Mouse (Mus musculus) gastrocnemius, postnatal 25 days (tissue): Measurements from ENCODE around the gene Tbc1d7. TPM values are rescaled to one million over a fixed set of nuclear protein-coding genes. Genes with fewer than 3 reads are reported as not detected.

Experiments
- DNase-seq: peaks from one replicate; pipeline ENCODE4 v3.0.0; 2022
- total RNA-seq, 2 experiments: library from RNA; stranded (reverse); gene quantifications; 1 replicate in 1 of 2; 2 replicates in 1 of 2; pipeline ENCODE4 v1.2.3; 2021

The Tbc1d7 gene
- total RNA-seq, 2 experiments from 2014 or later, result 21.2 to 25.8 TPM

DNA sequence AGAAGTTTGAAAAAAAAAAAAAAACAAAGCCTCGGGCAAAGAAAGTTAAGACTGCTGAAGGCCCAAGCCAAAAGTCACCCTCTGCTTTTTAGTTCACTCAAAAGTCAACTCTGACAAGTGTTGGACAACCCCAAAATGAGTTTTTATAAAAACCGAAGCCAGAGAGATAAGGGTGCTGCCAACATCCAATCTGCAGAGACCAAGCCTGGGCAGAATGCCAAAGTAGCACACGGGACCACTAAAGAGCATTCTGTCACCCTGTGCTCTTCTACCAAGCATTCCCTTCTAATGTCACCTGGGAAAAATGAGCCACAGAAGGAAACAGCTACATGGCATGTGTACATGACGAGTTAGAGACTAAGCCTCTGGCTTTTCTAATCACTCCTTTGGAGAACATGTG lies 36.8 kb downstream of the Tbc1d7 start:
- no peak for DNase-seq

DNA sequence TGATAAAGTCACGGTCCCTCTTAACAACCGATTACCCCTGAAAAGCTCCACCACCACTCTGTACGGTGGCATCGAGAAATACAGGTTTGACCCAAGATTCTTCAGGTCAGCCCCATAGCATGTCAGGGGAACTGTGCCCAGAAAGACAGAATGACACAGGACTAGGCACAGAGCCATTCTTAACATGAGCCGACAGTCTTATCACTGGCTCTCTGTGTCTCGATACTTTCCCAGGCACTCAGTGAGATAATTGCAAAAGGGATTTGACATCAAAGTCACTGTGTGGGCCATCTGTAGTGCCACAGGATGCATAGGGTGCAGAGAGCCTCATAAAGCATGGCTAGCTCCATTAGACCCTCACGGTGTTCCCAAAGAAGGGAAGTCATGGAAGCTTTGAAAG lies 37.9 kb downstream of the Tbc1d7 start:
- DNase-seq, result no peak

DNA sequence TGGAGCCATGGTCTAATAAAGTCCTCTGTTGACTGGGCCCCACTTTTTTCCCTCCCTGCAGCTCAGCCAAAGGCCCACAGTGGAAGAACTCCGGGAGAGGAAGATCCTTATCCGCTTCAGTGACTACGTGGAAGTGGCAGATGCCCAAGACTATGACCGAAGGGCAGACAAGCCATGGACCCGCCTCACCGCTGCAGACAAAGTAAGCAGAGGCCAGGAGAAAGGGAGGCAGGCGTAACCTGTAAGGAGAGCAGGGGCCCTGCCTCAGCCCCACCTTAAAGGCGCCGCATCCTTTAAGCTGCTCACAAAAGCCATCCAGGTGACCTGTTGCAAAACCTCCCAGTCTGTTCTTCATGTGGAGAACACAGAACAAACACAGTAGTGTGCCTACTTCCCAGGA lies 38.4 kb downstream of the Tbc1d7 start:
- DNase-seq, result no peak

DNA sequence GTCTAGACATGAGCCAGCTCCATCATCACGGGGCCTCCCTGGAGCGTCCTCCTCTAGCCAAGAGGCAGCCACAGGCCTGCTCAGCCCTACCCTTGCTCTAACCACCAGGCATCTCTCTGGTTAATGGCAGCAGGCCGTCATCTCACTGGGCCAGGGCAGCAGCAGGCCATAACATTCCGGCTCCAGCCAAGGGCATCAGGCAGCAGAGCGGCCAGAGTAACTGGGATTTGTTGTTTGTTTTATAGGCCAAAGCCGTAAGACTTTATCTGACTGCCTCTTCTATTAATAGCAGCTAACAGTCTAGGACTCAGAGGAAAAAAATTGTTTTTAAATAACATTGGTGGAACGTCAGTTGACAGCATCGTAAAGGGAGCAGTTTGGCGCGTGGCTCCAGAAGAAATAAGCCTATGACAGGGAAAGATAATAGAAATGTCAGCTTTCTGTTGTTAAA lies 39.5 kb downstream of the Tbc1d7 start:
- peak; percentile 24 for DNase-seq

DNA sequence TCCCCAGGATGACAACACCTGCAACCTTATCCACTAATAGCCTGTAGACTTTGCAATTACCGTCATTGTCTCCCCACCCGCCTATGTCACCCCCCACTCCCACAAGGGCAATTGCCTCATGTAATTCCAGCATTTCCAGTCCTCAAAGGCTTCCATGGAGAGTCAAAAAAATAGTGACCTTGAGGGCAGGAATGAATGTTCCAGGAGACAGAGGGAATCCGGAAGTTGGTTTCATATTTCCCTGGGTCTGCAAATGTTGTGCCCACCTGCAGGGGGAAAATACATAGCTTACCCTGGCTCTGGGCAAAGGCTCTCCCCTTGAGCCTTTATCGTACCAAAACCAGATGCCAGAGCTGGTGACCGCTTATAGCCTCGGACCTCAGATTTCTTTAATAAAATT lies 41.1 kb downstream of the Tbc1d7 start:
- DNase-seq, result no peak

DNA sequence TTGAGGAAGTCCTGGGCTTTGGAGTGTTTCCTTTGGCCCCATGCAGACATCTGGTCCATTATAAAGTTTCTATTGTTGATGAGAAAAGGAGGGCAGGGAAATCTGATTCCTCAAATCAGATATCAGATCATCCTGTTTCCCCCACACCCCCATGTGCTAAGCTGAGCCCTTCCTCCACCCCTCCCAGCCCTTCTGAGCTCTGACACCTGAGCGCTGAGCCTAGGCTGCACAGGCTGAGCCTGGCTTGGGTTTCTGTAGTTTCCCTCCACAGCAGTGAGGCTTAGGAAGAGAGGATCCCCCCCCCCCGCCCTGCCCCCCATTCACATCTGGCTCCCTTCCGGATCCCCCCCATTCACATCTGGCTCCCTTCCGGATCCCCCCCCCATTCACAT lies 46.6 kb downstream of the Tbc1d7 start:
- DNase-seq, result no peak

DNA sequence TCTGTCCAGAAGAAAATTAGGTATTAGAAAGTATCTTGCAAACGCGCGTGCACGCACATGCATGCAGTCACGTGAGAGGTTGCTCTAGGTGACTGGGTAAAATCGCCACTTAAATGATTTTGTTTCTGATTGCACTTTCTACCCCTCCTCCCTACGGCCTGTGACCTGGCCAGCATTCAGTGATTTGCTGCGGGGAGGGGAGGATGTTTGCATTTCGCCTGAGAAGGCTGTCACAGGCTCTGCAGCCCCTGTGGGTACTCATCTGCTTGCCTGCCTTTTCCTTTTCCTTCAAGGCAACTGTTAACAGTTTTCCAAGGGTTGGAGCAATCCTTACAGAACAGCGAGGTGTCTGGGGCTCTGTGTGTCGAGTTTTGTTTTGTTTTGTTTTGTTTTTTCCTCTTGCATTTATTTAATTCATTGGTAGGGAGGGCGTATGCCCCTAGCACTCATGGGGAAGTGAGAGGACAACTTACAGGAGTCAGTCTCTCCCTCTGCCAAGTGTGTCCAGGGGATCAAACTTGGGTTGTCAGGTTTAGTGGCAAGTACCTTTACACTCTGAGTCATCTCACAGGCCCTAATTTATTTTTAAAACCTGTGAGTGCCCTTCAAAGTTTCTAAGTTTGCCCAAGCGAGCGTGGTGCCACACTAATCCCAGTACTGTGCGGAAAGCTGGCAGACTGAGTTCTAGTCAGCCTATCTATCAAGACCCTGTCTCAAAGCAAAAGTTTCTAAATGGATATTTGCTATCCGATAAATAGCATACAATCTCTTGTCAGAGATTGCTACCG lies 47.2 kb downstream of the Tbc1d7 start:
- no peak for DNase-seq

DNA sequence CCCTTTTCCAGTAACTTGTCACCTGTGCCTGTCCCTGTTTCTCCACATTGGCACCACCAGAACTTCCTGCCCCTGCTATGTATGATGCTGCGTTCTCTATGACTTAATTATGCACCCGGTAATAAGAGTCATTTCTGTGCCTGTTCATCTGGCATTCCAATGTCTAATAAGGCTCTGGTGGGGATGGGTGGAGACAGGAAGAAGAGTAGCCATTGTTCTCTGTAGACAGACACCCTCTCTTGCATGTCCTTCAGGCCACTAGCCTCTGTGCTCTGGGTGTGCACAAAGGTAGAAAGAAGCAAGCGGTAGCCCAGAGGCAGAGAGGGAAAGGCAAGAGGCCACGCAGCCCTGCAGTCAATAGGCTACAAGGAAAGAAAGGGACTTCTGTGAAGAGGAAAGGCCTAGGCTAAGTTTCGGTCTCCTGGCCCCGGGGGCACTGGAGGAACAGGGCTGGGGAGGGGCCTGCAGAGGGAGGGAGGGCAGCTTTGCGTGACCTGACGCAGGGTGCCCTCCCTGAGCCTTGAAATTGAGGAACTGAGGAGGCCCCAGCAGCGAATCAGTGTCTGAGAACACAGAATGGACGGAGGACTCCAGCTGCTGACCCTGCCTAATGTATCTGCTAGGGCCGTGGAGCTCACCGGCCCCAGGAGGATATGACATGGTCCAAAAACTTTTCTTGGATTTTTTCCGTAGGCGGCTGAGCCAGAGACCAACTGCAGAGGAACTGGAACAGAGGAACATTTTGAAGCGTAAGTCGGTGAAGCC lies 48.8 kb downstream of the Tbc1d7 start:
- peak; percentile 42 for DNase-seq

DNA sequence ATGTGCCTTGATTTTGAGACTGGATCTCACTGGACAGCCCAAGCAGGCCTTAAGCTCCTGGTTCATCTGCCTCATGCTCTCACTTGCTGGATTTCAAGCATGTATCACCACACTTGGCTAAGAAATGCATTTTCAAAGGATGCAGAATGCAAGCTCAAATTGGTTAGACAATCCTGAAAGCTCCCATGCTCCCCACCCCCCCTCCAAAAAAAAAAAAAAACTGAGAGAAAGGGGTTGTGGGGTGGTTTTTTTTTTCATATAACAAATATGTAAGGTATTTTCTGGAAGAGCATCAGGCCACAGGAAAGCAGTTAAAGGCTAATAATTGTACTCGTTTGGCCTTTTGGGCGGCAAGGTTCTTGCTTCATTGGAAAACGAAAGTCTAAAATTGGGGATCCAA lies 58.2 kb downstream of the Tbc1d7 start:
- no peak for DNase-seq

DNA sequence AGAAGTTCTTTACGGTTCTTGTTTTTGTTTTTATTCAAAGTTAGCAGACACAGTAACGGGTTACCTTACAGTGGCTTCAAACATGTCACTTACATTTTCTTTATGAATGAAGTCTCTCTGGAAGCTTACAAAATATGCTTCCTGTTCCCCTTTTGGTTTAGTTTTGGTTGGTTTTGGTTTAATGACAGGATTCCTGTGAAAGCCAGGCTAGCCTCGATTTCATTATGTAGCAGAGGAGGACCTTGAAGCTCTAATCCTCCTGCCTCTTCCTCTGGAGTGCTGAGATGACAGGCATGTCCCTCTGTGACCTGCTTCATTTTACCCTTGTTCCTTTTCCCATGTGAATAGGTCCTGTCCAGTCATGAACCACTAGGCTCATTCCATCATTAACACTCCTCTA lies 58.6 kb downstream of the Tbc1d7 start:
- no peak for DNase-seq

DNA sequence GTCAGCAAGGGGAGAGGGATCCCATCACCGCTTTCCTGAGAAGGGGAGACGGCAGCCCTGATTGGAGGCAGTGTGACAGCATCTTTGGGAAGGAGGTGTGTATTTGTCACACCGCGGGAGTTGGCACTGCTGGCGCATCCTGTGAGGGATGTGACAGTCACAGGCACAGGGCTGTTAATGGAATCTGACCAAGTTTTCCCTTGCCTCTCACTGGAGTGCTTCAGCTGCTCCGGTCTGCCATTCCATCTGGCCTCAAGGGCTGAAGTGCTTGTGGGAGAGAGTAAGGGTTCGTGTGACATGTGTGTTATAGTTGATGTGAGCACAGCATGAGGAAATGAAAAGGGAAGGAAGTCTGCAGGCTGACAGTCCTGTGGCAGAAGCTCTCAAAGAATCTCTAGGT lies 59.0 kb downstream of the Tbc1d7 start:
- DNase-seq, result no peak

DNA sequence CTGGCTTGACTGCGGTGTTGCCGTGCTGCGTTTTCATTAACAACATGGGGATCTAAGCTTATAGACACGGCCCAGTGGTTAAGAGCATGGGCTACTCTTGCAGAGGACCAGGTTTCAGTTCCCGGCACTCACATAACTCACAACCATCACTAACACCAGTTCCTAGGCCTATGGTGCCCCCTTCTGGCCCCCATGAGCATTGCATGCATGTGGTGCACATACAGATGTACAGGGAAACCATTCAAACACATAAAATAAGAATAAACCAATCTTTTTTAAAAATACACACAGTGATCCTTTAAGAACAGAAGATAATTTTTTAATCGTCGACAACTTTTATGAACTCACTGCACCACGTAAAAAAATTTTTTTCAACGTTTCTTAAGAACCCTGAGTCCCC lies 66.8 kb downstream of the Tbc1d7 start:
- DNase-seq, result no peak

DNA sequence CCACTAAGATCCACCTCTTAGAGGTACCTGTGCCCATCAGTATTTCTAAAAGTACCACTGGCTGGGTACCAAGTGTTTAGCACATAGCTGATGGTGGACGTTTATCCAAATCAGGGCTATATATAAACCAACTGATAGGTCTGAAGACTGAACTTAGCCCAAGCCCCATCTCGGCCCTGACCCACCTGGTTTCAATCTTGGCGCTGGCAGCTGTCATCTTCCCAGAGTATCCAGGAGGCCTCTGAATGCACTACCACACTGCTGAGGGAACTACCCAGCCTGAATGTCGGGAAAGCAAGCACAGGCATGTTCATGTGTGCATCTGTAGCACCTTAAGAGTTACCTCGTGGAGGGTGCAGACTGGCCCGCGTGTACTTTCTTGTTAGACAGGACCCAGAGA lies 68.4 kb downstream of the Tbc1d7 start:
- DNase-seq, result no peak

Other genes starting within 250 kb of the Tbc1d7 start
- gene Gfod1, start 132.7 kb upstream of the Tbc1d7 start, total RNA-seq, result 1 to 10 TPM; 5.6 to 6.5 TPM
- 10 to 100 TPM; 16.3 to 21.4 TPM for gene Sirt5, start 194.0 kb upstream of the Tbc1d7 start, total RNA-seq
- 100 to 1,000 TPM; 108 to 109 TPM for gene Nol7, start 226.9 kb upstream of the Tbc1d7 start, total RNA-seq